Mouse (Mus musculus) left cerebral cortex, postnatal 25 days (tissue): ENCODE measurements around the gene Wdr47. TPM values are rescaled to one million over a fixed set of nuclear protein-coding genes. Genes with fewer than 3 reads are reported as not detected.

ENCODE experiments used
- DNase-seq, 2 experiments: peaks; one replicate each; pipeline ENCODE4 v3.0.0; 2022; ENCODE audit warnings: low spot score in 2 of 2, mixed read lengths in 1 of 2
- intact Hi-C: fragments of 180-260 bp; cut with DNase I; formaldehyde crosslinking; loops from one replicate; pipeline ENCODE4 v1.15.1; 2025
- microRNA-seq, 2 experiments: library from miRNA; unstranded; fragments of <30 nt; microRNA quantifications; one replicate each; pipeline ENCODE4 v1.2.0; 2022
- total RNA-seq, 2 experiments: library from RNA; stranded (reverse); gene quantifications; 2 replicates each; pipeline ENCODE4 v1.2.3; 2021

Gene Wdr47
- total RNA-seq, 2 experiments from 2014 or later = 127 to 137 TPM

- DNase-seq = no peak
- intact Hi-C loops = no loop called here
These were observed 98.4 kb downstream of the Wdr47 start for GRCm38 (mm10) chr3:108689446-108689845.

DNA sequence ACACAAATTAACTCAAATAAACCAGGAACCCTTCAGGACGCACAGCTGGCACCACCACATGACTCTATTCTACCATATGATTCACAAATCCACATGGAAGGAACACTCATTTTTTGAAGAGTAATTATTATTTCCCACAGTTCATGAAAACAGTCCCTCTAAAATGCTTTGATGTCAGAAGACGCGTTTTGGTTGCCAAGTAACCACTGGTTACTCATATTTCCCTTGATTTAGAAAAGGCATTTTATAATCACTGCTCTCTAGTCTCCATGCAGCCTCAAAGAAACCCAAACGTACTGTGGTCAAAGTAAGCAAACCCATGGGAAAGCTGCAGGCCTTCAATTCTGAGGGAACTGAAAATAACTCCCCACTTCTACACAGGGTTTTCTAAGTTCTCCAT, 98.9 kb downstream of the Wdr47 start:
- peak in 1 of 2 experiments; percentile 17 for DNase-seq

DNA sequence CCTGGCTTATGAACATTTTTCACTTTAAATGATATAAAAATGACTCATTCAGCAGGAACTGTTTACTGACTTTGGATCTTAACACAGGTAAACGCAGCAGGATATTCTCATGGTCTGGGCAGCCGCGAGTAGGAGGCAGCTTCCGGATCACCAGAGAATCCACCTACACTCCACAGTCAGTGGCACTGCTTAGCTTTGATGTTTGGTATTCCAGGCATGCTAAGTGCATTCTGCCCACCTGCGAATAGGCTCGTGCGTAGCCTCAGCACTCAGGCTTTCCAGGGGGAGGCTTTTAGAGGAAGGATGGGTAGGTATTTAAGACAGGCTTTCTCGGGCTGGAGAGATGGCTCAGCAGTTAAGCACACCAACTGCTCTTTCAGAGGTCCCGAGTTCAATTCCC, 103.2 kb downstream of the Wdr47 start:
- DNase-seq = peak; percentile 25 to 58
- intact Hi-C loops = no loop called here

More for the DNA sequence above, 98.9 kb downstream of the Wdr47 start:
- intact Hi-C loops = no loop called here

Small RNA genes lying within 50 kb of the gene (microRNA-seq; reads per million reads assigned to microRNA genes)
- 0 reads per million in 2 experiments for gene Gm22860

Other genes with a start within 250 kb of the Wdr47 start
- under 1 TPM; 0.25 to 0.85 TPM for gene Mybphl, start 226.4 kb upstream of the Wdr47 start, total RNA-seq
- 10 to 100 TPM; 12.9 to 18.6 TPM for gene Psrc1, start 207.4 kb upstream of the Wdr47 start, total RNA-seq
- gene Celsr2, start 175.7 kb upstream of the Wdr47 start, total RNA-seq = 100 to 1,000 TPM; 160 to 168 TPM
- 100 to 1,000 TPM; 207 to 212 TPM for gene Sars, start 146.1 kb upstream of the Wdr47 start, total RNA-seq
- gene 1700013F07Rik, start 57.1 kb upstream of the Wdr47 start, total RNA-seq = 1 to 10 TPM in 1 of 2 experiments, under 1 TPM in 1; 0.92 to 1.6 TPM
- 10 to 100 TPM; 28.2 to 36.0 TPM for gene 5330417C22Rik, start 54.7 kb upstream of the Wdr47 start, total RNA-seq
- gene Tmem167b, start 28.8 kb upstream of the Wdr47 start, total RNA-seq = 10 to 100 TPM; 42.5 to 44.7 TPM
- 10 to 100 TPM; 34.9 to 35.4 TPM for gene Taf13, start 19.6 kb upstream of the Wdr47 start, total RNA-seq
- gene Clcc1, start 62.6 kb downstream of the Wdr47 start, total RNA-seq = 10 to 100 TPM; 28.3 to 31.0 TPM
- gene Gpsm2, start 131.0 kb downstream of the Wdr47 start, total RNA-seq = 10 to 100 TPM; 15.5 to 16.0 TPM
- not detected for gene Aknad1, start 148.4 kb downstream of the Wdr47 start, total RNA-seq
- 10 to 100 TPM; 20.8 to 24.5 TPM for gene Stxbp3, start 249.2 kb downstream of the Wdr47 start, total RNA-seq